Mouse (Mus musculus) liver, embryonic 15.5 days (tissue): ENCODE measurements around the gene Shisal2b. TPM values are rescaled to one million over a fixed set of nuclear protein-coding genes. Genes with fewer than 3 reads are reported as not detected.
"Not testable (repeated sequence)": the region's sequence is repeated elsewhere in the genome, so short reads cannot be mapped to it uniquely, and the experiment has no call there.

Experiments used
- ATAC-seq: fragments of 200-750 bp; cut with Nextera tagmentation; 2 replicates; pipeline ENCODE4 v1.8.0; 2017; ENCODE audit warnings: moderate number of reproducible peaks, mild to moderate bottlenecking, moderate library complexity; ENCODE audit not compliant: insufficient read depth
- H3K27ac ChIP-seq: fragments of 300-500 bp; sonication (generic); replicated peaks from 2 replicates; pipeline ENCODE4 v1.5.1; 2015; ENCODE audit warnings: mild to moderate bottlenecking, inconsistent platforms
- H3K27me3 ChIP-seq: fragments of 300-500 bp; sonication (generic); 2 replicates; pipeline ENCODE4 v1.6.1; 2015; ENCODE audit warnings: mild to moderate bottlenecking, inconsistent platforms
- H3K36me3 ChIP-seq: fragments of 300-500 bp; sonication (generic); replicated peaks from 2 replicates; pipeline ENCODE4 v1.6.1; 2015; ENCODE audit warnings: moderate library complexity, mild to moderate bottlenecking, inconsistent platforms
- H3K4me1 ChIP-seq: fragments of 300-500 bp; sonication (generic); replicated peaks from 2 replicates; pipeline ENCODE4 v1.6.1; 2015; ENCODE audit warnings: inconsistent platforms
- H3K4me2 ChIP-seq: fragments of 300-500 bp; sonication (generic); 2 replicates; pipeline ENCODE4 v1.6.1; 2015; ENCODE audit warnings: moderate library complexity, mild to moderate bottlenecking, inconsistent platforms
- H3K4me3 ChIP-seq: fragments of 300-500 bp; sonication (generic); replicated peaks from 2 replicates; pipeline ENCODE4 v1.5.1; 2015; ENCODE audit warnings: mild to moderate bottlenecking, inconsistent platforms
- H3K9ac ChIP-seq: fragments of 300-500 bp; sonication (generic); 2 replicates; pipeline ENCODE4 v1.6.1; 2015; ENCODE audit warnings: moderate library complexity, mild to moderate bottlenecking, inconsistent platforms
- H3K9me3 ChIP-seq: fragments of 300-500 bp; sonication (generic); replicated peaks from 2 replicates; pipeline ENCODE4 v1.6.1; 2016; ENCODE audit warnings: inconsistent platforms
- WGBS: fragments of 180-500 bp; shearing (Covaris S2); methylation state at CpG from one replicate; pipeline ENCODE4 v1.1.7; 2015; ENCODE audit warnings: mixed read lengths; ENCODE audit not compliant: insufficient replicate concordance; 5-methylcytosine and 5-hydroxymethylcytosine counted together
- polyA plus RNA-seq: library from polyadenylated mRNA; unstranded; fragments of >200 nt; fragmentation: Nextera tagmentation; extraction: Ambion mirVana; gene quantifications from 2 replicates; pipeline ENCODE4 v1.2.1, GENCODE M21; 2015

The Shisal2b gene
- polyA plus RNA-seq = not detected in 2 replicates

GRCm38 (mm10) chr13:104863127-104863979 is at the start of gene Shisal2b:
Shisal2b (minus strand) TSS chr13:104863893.
- Histone ChIP-seq H3K4me3 (peak within 1 kb of the TSS; percentile 44), H3K9ac (no peak within 1 kb of the TSS), H3K36me3 (no peaks in the 10 kb centered on the region), H3K9me3 (no peaks in the 10 kb centered on the region), H3K4me2 (peak within 1 kb of the TSS; percentile 69), H3K27ac (no peak within 1 kb of the TSS), H3K27me3 (peaks cover 36% of the 10 kb centered on the region), H3K4me1 (peaks cover 8% of the 10 kb centered on the region; the same call in 1 of the 2 replicates)
- WGBS = 4% methylated on average over 38 of the region's 38 CpGs
- peak; percentile 34; the same call in 1 of the 2 replicates for ATAC-seq

GRCm38 (mm10) chr13:104911626-104912025 is 47.9 kb upstream of the Shisal2b start:
- ATAC-seq, H3K4me1 ChIP-seq, H3K9me3 ChIP-seq, H3K36me3 ChIP-seq, H3K27me3 ChIP-seq, H3K4me2 ChIP-seq, H3K27ac ChIP-seq, H3K9ac ChIP-seq, H3K4me3 ChIP-seq: not testable (repeated sequence)
- 67% methylated on average over 5 of the region's 5 CpGs for WGBS

GRCm38 (mm10) chr13:104911006-104911405 is 47.3 kb upstream of the Shisal2b start:
- not testable (repeated sequence) for H3K36me3 ChIP-seq, H3K4me3 ChIP-seq, H3K27ac ChIP-seq, ATAC-seq, H3K4me2 ChIP-seq, H3K27me3 ChIP-seq, H3K9me3 ChIP-seq, H3K9ac ChIP-seq, H3K4me1 ChIP-seq
- WGBS = 87% methylated on average over 1 of the region's 1 CpGs

- H3K4me2 ChIP-seq = no peak overlapping the region
- H3K27me3 ChIP-seq = no peaks in the 10 kb centered on the region
- no peak overlapping the region for H3K9ac ChIP-seq
- no peak overlapping the region for H3K27ac ChIP-seq
- H3K36me3 ChIP-seq = no peaks in the 10 kb centered on the region
- 55% methylated on average over 7 of the region's 7 CpGs for WGBS
- no peak for ATAC-seq
- H3K4me1 ChIP-seq = no peaks in the 10 kb centered on the region
- no peaks in the 10 kb centered on the region for H3K9me3 ChIP-seq
- no peak overlapping the region for H3K4me3 ChIP-seq
These were observed 45.0 kb upstream of the Shisal2b start for GRCm38 (mm10) chr13:104908691-104909090.

GRCm38 (mm10) chr13:104894771-104895170 is 31.1 kb upstream of the Shisal2b start:
- H3K4me3 ChIP-seq = no peak overlapping the region

GRCm38 (mm10) chr13:104892337-104892736 is 28.6 kb upstream of the Shisal2b start:
- ATAC-seq = no peak
- WGBS = 51% methylated on average over 4 of the region's 4 CpGs

More at GRCm38 (mm10) chr13:104894771-104895170, 31.1 kb upstream of the Shisal2b start:
- Histone ChIP-seq H3K9me3 (no peaks in the 10 kb centered on the region), H3K4me2 (no peak overlapping the region), H3K36me3 (no peaks in the 10 kb centered on the region), H3K4me1 (no peaks in the 10 kb centered on the region), H3K27ac (no peak overlapping the region), H3K9ac (no peak overlapping the region), H3K27me3 (no peaks in the 10 kb centered on the region)
- ATAC-seq = no peak
- 78% methylated on average over 1 of the region's 1 CpGs for WGBS

GRCm38 (mm10) chr13:104886308-104887032 is 22.8 kb upstream of the Shisal2b start:
- Histone ChIP-seq H3K27me3 (no peaks in the 10 kb centered on the region), H3K9me3 (no peaks in the 10 kb centered on the region), H3K4me1 (no peaks in the 10 kb centered on the region), H3K36me3 (no peaks in the 10 kb centered on the region), H3K27ac (no peak overlapping the region), H3K4me3 (no peak overlapping the region), H3K4me2 (no peak overlapping the region), H3K9ac (no peak overlapping the region)
- 56% methylated on average over 8 of the region's 8 CpGs for WGBS
- no peak for ATAC-seq

More at GRCm38 (mm10) chr13:104892337-104892736, 28.6 kb upstream of the Shisal2b start:
- Histone ChIP-seq H3K9ac (no peak overlapping the region), H3K27ac (no peak overlapping the region), H3K36me3 (no peaks in the 10 kb centered on the region), H3K27me3 (no peaks in the 10 kb centered on the region), H3K4me1 (no peaks in the 10 kb centered on the region), H3K9me3 (no peaks in the 10 kb centered on the region), H3K4me2 (no peak overlapping the region), H3K4me3 (no peak overlapping the region)

- WGBS = 26% methylated on average over 9 of the region's 16 CpGs
- H3K4me3 ChIP-seq = no peak overlapping the region
- no peak for ATAC-seq
- no peaks in the 10 kb centered on the region for H3K36me3 ChIP-seq
- H3K4me1 ChIP-seq = no peaks in the 10 kb centered on the region
- H3K27me3 ChIP-seq = no peaks in the 10 kb centered on the region
- no peak overlapping the region for H3K27ac ChIP-seq
- H3K9ac ChIP-seq = no peak overlapping the region
- no peak overlapping the region for H3K4me2 ChIP-seq
- H3K9me3 ChIP-seq = no peaks in the 10 kb centered on the region
These were observed 20.0 kb upstream of the Shisal2b start for GRCm38 (mm10) chr13:104883566-104884249.

GRCm38 (mm10) chr13:104878508-104878907 is 14.8 kb upstream of the Shisal2b start:
- Histone ChIP-seq H3K9ac (no peak overlapping the region), H3K4me3 (no peak overlapping the region), H3K27ac (no peak overlapping the region), H3K36me3 (no peaks in the 10 kb centered on the region), H3K4me1 (no peaks in the 10 kb centered on the region), H3K27me3 (no peaks in the 10 kb centered on the region), H3K4me2 (no peak overlapping the region), H3K9me3 (no peaks in the 10 kb centered on the region)
- no peak for ATAC-seq
- WGBS = 41% methylated on average over 4 of the region's 4 CpGs

GRCm38 (mm10) chr13:104869907-104870306 is 6.2 kb upstream of the Shisal2b start:
- WGBS = 56% methylated on average over 2 of the region's 2 CpGs
- ATAC-seq = no peak
- no peaks in the 10 kb centered on the region for H3K4me1 ChIP-seq
- no peak overlapping the region for H3K9ac ChIP-seq
- H3K27me3 ChIP-seq = 0 out of 2 replicates have a peak, but pooled peaks cover under 1% of the 10 kb centered on the region
- H3K4me3 ChIP-seq = no peak overlapping the region
- no peak overlapping the region for H3K4me2 ChIP-seq
- H3K36me3 ChIP-seq = no peaks in the 10 kb centered on the region
- no peaks in the 10 kb centered on the region for H3K9me3 ChIP-seq
- H3K27ac ChIP-seq = no peak overlapping the region

- Histone ChIP-seq H3K4me1 (peaks cover 8% of the 10 kb centered on the region; the same call in 1 of the 2 replicates), H3K9ac (no peak overlapping the region), H3K4me2 (no peak overlapping the region), H3K27ac (no peak overlapping the region), H3K9me3 (no peaks in the 10 kb centered on the region), H3K27me3 (peaks cover 31% of the 10 kb centered on the region), H3K4me3 (no peak overlapping the region), H3K36me3 (no peaks in the 10 kb centered on the region)
- 58% methylated on average over 5 of the region's 5 CpGs for WGBS
- no peak for ATAC-seq
These were observed 3.0 kb upstream of the Shisal2b start for GRCm38 (mm10) chr13:104866726-104867125.
